Comparison of ENCODE assay signal across 7 mouse cellular contexts in genomic region chr11:101176117-101176691, GRCm38 (mm10). TPM values are rescaled to one million over a fixed set of nuclear protein-coding genes. Genes with fewer than 3 reads are reported as not detected.
A peak's percentile ranks its signal among the peaks of the same experiment; 100 is the strongest.
DNase-seq lines count a peak whose midpoint lies in the region; ATAC-seq lines count a peak whose summit lies in the region.

No protein-coding gene starts in this region.

- intact Hi-C loops in heart, postnatal 10 days (cut with DNase I), result loop anchor here (10.0 kb wide), 1 partner anchor 281 kb away; no protein-coding TSS in a partner anchor

- peaks cover 55% of the 10 kb centered on the region for H3K4me1 ChIP-seq in limb, embryonic 13.5 days
- H3K4me1 ChIP-seq in neural tube, embryonic 11.5 days (ENCODE audit: control insufficient read depth, insufficient read depth, low read length), result peaks cover 10% of the 10 kb centered on the region; the same call in 1 of the 2 replicates

- no peak overlapping the region for H3K27ac ChIP-seq in limb, embryonic 13.5 days
- no peak overlapping the region for H3K27ac ChIP-seq in neural tube, embryonic 11.5 days (ENCODE audit: low read depth, low read length)

- H3K4me2 ChIP-seq in limb, embryonic 13.5 days (replicated peaks), result peak overlapping the region; percentile 59
- peak overlapping the region; percentile 19 for H3K4me2 ChIP-seq in neural tube, embryonic 11.5 days (ENCODE audit: low read depth)

- no peaks in the 10 kb centered on the region for H3K36me3 ChIP-seq in limb, embryonic 13.5 days
- H3K36me3 ChIP-seq in neural tube, embryonic 11.5 days (ENCODE audit: control insufficient read depth, insufficient read depth, low read length), result no peaks in the 10 kb centered on the region

- 1% methylated on average over 25 of the region's 25 CpGs for WGBS in limb, embryonic 13.5 days
- WGBS in neural tube, embryonic 11.5 days, result 0% methylated on average over 25 of the region's 25 CpGs

- peak overlapping the region; percentile 33 for H3K4me3 ChIP-seq in limb, embryonic 13.5 days
- peak overlapping the region; percentile 11; the same call in 1 of the 2 replicates for H3K4me3 ChIP-seq in neural tube, embryonic 11.5 days (ENCODE audit: low read depth, low read length)

- peaks cover 75% of the 10 kb centered on the region for H3K27me3 ChIP-seq in limb, embryonic 13.5 days
- peaks cover 52% of the 10 kb centered on the region for H3K27me3 ChIP-seq in neural tube, embryonic 11.5 days (ENCODE audit: control insufficient read depth, insufficient read depth, low read length)

- H3K9me3 ChIP-seq in limb, embryonic 13.5 days, result no peaks in the 10 kb centered on the region
- no peaks in the 10 kb centered on the region for H3K9me3 ChIP-seq in neural tube, embryonic 11.5 days (ENCODE audit: control insufficient read depth, low read length)

- peak; percentile 36 for DNase-seq in thymus, postnatal 4 days
- DNase-seq in thymus, postnatal 10 days (ENCODE audit: low spot score in 2 of 2), result no peak
- DNase-seq in cerebellum, postnatal 36 days, result peak; percentile 74 to 78
- peak; percentile 65 to 67 for DNase-seq in heart, postnatal 10 days
- peak; percentile 53 for DNase-seq in neural tube, embryonic 11.5 days (ENCODE audit: low spot score)
- no peak for DNase-seq in T-cell, adult 2 months (ENCODE audit: low spot score)

- 0 out of 2 replicates have a peak overlapping the region, but pooled peaks have one; percentile 39 for H3K9ac ChIP-seq in limb, embryonic 13.5 days
- no peak overlapping the region for H3K9ac ChIP-seq in neural tube, embryonic 11.5 days (ENCODE audit: low read length)

- no peak for ATAC-seq in limb, embryonic 13.5 days (ENCODE audit: low FRiP score, low read depth)
- no peak for ATAC-seq in neural tube, embryonic 11.5 days (ENCODE audit: insufficient read depth, low FRiP score, low TSS enrichment)

RNA-seq across cellular contexts. Expression of gene Ccr10, which starts 1.0 kb away (rescaled TPM):
- total RNA-seq in heart, postnatal 10 days (2021), result under 1 TPM; 0.14 to 0.20 TPM
- polyA plus RNA-seq in limb, embryonic 13.5 days (2015; fragmentation: Nextera tagmentation; extraction: Ambion mirVana), result 0.10 TPM in 1 of 2 replicates, not detected in the other
- 0.14 and 0.44 TPM in 2 replicates for polyA plus RNA-seq in neural tube, embryonic 11.5 days (2014; fragmentation: Nextera tagmentation; extraction: Ambion mirVana)

RNA-seq across cellular contexts. Expression of gene Plekhh3, which starts 5.1 kb away (rescaled TPM):
- 10 to 100 TPM; 23.6 to 28.3 TPM for total RNA-seq in heart, postnatal 10 days (2021)
- 6.6 and 7.3 TPM in 2 replicates for polyA plus RNA-seq in limb, embryonic 13.5 days (2015; fragmentation: Nextera tagmentation; extraction: Ambion mirVana)
- 9.2 and 11.8 TPM in 2 replicates for polyA plus RNA-seq in neural tube, embryonic 11.5 days (2014; fragmentation: Nextera tagmentation; extraction: Ambion mirVana)

RNA-seq across cellular contexts. Expression of gene Cntnap1, which starts 5.9 kb away (rescaled TPM):
- 1 to 10 TPM; 1.8 to 2.1 TPM for total RNA-seq in heart, postnatal 10 days (2021)
- 0.27 and 0.46 TPM in 2 replicates for polyA plus RNA-seq in limb, embryonic 13.5 days (2015; fragmentation: Nextera tagmentation; extraction: Ambion mirVana)
- 0.94 and 1.0 TPM in 2 replicates for polyA plus RNA-seq in neural tube, embryonic 11.5 days (2014; fragmentation: Nextera tagmentation; extraction: Ambion mirVana)

RNA-seq across cellular contexts. Expression of gene Tubg2, which starts 20.5 kb away (rescaled TPM):
- total RNA-seq in heart, postnatal 10 days (2021), result 1 to 10 TPM; 3.4 to 3.5 TPM
- polyA plus RNA-seq in limb, embryonic 13.5 days (2015; fragmentation: Nextera tagmentation; extraction: Ambion mirVana), result 7.3 and 7.4 TPM in 2 replicates
- 6.2 and 6.9 TPM in 2 replicates for polyA plus RNA-seq in neural tube, embryonic 11.5 days (2014; fragmentation: Nextera tagmentation; extraction: Ambion mirVana)

RNA-seq across cellular contexts. Expression of gene Ezh1, which starts 50.1 kb away (rescaled TPM):
- total RNA-seq in heart, postnatal 10 days (2021), result 10 to 100 TPM; 20.5 to 22.5 TPM
- 14.6 and 17.5 TPM in 2 replicates for polyA plus RNA-seq in limb, embryonic 13.5 days (2015; fragmentation: Nextera tagmentation; extraction: Ambion mirVana)
- polyA plus RNA-seq in neural tube, embryonic 11.5 days (2014; fragmentation: Nextera tagmentation; extraction: Ambion mirVana), result 11.2 and 12.4 TPM in 2 replicates

Comparison
In these comparisons a context has a peak if more than half of its experiments do, and no peak if none do; other contexts are left out.
1. DNase-seq: peak in thymus, postnatal 4 days (single experiment), cerebellum, postnatal 36 days (2 of 2), heart, postnatal 10 days (2 of 2) and neural tube, embryonic 11.5 days (single experiment); none in thymus, postnatal 10 days (0 of 2) and T-cell, adult 2 months (single experiment).